Mouse (Mus musculus): Measurements from ENCODE around the gene Hbp1.

GRCm38 (mm10) chr12:31997328-31997878, 47.1 kb upstream of the Hbp1 start:
- no peak for TF ChIP-seq CTCF (IDR thresholded peaks at IDR 0.05; ENCODE audit: control insufficient read depth, insufficient read depth, insufficient replicate concordance, low read depth, low read length)
- TF ChIP-seq POLR2A (IDR thresholded peaks at IDR 0.05; ENCODE audit: control insufficient read depth, low read depth, low read length) = no peak

Measured in testis, adult 2 months (tissue).